Mouse (Mus musculus): ENCODE data around the gene Gm11172.

Gene Gm11172

DNA sequence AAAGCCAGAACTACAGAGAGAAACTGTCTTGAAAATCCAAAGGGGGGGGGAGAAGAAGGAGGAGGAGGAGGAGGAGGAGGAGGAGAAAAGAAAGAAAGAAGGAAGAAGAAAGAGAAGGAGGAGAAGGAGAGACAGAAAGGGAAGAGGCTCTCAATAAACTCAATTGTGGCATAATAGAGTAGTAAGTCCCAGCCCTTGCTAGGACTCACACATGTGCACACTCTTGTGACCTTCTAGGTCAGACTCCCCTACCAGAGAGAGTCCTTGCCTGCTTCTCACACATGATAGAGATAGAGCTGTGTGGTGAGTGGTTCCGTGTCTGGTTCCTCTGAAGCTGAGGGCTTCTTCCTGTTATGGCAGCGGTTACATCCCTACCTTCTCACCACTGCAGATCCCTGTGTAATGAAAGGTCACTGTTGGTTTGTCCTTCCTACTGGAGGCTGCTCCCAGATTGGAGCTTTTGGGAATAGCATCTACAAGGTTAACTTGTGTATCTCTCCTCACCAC is at the start of gene Gm11172:
TSS of gene Gm11172 (plus strand) at position 51 of the 507 bp plus-strand sequence.
- DNase-seq (ENCODE audit: low read depth): no peak

DNA sequence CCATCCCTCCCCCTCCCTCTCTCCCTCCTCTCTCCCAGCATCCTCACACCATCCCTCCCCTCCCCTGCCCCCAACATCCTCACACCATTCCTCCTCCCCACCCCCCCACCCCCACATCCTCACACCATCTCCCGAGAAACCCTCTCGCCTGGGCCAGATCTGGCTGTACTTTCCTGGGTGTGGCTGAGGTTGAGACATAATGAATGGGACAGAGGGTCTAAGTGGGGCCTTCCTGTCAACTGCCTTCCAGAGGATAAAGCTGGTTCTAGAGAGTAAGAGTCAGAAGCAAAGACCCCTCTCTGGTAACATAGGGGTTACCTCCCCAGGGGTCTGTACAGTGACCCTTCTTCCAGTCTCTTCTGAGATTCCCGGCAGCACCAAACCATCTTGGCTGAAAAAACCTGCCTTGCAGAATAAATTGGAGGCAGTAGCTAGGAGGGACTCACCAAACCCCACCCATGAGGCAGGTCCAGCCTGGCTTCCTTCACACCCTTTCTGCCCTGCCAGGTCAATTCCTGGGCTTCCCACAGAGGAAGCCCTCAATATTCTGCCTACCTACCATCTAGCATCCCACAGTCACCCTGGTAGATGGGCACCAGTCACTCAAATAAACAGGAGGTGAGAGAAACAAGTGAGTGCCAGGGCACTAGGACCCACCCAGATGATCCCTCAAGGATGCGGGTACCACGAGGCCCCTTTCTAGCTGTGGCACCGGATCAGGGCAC is 49.0 kb upstream of the Gm11172 start:
- DNase-seq (ENCODE audit: low read depth): no peak

DNA sequence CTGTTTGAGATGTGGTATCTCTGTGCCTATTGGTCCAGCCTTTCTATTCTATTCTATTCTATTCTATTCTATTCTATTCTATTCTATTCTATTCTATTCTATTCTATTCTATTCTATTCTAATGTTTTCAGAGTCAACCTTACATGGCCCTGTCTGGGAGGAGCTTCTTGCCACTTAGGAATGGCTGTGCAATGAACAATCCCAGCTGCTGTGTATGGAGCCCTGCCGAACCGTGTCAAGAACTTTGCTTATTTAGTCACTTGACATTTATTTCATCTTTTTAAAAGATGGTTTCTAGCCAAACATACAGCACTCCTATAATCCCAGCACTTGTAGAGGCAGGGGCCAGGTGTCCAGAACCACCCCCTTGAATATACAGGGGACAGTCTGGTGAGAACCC is 48.4 kb upstream of the Gm11172 start:
- no peak for DNase-seq (ENCODE audit: low read depth)

DNA sequence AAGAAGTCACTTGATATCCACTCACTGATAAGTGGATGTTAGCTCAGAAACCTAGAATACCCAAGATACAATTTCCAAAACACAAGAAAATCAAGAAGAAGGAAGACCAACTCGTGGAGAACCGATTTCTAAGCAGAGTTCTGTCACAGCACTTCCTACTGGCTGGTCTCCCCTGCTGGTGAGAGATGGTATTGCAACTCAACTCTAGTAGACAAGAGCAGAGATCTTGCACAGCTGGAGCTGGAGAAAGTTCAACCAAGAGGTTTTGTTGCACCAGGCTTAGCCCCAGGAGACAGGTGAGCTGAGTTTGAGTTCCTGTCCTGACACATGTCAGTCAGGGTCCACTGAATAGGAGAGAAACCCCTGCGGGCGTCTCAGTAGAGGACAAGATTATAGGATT is 45.6 kb upstream of the Gm11172 start:
- peak; percentile 74 for DNase-seq (ENCODE audit: low read depth)

DNA sequence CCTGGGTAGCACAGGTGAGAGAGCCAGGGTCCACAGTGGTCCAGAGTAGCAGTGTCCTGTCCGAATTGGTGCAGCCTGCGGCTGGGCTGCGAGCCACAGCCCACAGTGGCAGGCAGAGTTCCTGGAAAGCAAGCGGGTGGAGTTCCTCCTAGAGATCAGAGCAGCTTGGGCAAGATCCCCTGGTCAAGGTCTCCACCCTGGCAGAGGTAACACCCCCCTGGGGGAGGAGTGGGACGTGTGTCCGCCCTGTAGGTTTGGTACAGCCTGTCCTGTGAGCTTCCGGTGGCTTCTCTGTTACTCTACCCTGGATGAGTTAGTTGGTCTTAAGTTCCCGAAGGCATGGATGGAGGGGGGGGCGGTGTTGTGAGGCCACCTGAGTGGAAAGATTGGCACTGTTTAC is 43.9 kb upstream of the Gm11172 start:
- DNase-seq (ENCODE audit: low read depth): no peak

DNA sequence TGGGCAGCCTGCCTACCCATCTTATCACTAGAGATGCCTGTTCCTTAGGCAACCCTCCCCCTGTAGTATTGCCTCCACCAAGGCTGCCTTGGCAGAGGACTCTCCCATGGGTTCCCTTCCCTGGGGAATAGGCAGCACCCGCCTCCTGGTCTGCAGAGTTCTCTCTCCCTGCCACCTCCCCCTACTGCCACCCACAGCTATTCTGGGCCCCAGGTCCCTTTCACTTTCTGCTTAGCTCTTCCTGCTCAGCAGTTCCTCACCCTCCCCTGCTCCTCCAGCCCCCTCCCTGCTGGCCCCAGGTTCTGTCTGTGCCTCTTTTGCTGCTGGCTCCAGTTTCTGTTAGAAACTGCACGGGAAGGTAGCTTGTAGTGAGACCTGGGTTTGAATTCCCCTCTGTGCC is 43.1 kb upstream of the Gm11172 start:
- DNase-seq (ENCODE audit: low read depth): no peak

DNA sequence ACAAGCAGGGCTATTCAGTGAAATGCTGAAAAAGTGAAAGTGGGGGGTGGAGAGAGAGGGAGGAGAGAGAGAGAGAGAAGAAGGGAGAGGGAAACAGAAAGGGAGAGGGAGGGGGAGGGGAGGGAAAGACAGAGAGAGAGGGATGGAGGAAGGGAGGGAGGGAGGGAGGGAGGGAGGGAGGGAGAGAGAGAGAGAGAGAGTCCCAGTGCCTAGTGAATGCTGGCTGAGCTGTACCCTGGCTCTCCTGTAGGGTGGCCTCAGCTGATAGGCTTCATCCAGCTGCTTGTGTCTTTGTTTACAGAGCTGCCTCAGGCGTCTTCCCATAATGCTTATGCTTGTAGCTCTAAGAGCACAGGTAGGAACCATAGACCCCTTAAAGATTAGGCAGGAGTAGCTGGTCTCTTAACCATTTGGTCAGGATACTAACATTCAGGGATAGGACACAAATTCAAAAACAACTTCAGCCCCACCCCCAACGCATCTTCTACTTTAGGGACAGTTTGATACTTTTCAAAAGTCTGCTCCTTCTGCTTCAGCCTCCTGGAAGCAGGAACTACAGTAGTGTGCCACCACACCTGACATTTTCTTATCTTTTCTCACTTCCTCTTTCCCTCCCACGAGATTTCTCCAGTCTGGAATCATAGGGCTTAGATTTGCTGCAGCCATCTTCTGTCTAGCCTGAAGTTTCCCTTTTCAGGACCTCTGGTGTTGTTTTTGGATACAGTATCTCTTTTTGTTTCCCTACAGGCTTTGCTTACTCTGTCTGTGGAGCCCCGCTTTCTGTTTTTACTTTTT is 42.0 kb upstream of the Gm11172 start:
- DNase-seq (ENCODE audit: low read depth): no peak

DNA sequence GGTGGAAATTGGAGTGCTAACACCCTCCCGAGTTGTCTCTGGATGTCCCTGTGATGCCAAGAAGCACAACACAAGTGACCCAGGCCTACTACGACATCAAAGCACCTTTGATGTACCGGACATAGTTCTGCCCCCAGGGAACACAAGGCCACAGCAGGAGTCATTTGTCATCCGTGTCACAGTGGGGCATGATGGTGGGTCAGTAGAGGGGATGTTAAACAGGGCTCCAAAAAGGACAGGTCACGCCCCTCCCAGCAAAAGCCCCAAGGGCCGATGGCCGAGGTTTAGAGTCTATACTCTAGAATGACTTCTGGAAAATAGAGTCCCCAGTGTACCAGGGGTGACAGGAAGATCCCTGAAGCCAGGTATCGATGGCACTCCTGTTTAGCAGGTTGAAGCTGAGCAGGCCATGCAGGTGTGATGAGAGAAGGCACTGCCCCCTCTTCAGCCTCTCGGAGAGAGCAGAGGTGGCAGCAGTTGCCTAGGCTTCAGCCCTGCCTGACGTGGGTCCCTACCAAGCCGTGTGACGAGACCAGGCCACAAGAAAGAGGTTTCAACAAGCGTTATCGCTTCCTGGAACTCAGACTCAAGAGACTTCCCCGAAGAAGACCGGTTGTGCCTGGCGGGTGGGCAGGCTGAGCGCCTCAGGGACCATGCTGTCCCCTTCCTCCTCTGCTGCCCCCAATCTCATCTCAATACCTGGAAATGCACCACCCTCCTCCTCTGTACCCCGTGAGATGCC is 40.8 kb upstream of the Gm11172 start:
- DNase-seq (ENCODE audit: low read depth): no peak

DNA sequence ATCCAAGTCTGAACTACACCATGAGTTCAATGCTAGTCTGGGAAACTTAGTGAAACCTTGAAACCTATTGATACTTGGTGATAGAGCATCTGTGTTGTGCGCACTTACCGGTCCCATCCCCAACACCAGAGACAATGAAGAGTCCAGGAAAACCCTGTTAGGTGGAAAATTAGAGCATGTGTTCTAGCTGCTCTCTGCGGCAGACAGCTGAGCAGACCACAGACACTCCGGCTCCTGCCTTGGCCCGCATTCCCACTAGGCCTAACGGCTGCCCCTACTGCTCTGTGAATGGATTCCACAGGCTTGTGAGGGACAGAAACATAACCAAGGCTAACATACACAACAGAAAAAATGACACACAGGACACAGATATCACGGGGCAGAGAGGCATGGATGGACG is 39.2 kb upstream of the Gm11172 start:
- DNase-seq (ENCODE audit: low read depth): no peak

DNA sequence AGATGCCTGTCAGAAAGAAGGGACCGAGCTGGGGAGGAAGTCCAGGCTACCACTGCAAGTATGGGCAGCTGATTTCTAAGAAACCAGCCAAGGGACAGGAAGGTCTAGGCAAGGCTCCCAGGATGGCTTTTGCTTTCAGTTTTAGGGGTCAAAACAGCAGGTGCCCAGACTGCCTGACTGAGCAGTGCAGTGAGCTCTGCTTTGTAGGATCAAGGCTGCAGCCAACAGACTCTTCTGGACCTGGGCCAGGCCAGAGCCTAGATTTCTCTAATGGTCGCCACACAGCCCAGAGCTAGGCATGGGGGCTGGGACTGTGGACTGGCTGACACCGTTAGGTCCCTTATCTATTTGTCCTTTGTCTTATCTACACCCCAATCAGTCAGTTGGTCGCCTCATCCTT is 38.0 kb upstream of the Gm11172 start:
- no peak for DNase-seq (ENCODE audit: low read depth)

DNA sequence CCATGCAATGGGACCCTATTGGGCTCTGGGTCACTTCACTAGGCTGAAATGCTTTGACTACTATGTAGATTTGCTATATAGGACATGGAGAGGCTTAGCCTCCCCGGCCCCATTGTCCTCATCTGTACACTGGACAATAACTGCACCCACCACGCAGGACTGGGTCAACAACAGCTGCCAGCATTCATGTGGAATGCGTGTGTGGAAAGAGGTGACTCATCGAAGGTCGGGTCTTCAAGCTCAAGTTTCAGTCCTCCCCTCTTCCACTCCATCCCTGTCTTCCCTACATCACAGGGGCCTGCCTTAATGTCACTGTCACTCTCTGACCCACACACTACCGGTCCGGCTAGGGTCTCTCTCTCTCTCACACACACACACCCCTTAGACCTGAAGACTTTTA is 36.4 kb upstream of the Gm11172 start:
- no peak for DNase-seq (ENCODE audit: low read depth)

DNA sequence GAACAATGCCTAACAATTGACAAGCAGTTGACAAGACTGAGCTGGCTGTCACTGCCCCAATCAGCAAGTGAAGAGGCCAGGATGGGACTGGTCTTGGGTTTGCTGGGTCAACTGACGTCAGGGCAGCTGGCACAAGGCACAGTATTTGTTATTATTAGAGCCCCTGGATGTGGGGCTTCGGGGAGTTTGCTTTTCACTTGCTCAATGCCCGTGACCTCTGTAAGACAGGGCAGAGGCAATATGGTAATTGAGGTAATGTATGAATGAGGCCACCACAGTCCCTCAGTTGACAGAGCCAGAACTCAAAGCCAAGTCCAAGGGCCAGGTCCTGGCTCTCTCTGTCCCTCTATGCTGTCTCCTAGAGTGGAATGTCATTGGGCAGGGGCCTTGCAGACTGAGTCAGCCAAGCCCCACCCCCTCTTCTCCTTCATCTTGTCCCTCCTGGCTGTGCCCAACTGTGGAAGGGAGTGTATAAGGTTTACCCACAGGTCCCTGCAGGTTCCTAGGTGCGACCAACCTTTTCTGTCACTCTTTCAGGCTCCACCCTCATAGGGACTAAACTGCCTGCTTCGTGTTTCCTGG is 35.0 kb upstream of the Gm11172 start:
- DNase-seq (ENCODE audit: low read depth): no peak

DNA sequence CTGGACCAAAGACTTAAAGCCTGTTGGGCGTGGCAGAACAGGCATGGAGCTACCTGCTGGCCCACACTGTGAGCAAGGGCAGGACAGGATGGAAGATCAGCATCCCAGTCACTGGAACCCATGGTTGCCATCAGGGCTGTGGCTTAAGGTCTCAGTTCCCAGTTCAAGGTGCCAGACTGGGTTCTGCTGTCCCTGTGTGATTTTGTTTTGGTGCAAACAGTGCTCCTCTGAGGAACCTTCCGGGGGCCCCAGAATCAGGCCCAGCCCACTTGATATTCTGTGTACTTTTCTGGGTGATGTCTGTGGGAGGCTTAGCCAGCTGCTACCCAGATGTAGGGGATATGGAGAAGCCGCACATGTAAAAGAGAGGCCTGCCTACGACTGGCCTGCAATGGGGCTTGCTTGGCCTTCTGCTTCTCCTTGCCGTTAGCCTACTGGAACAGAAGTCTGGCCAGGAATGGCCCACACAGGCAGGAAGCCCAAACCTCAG is 32.0 kb upstream of the Gm11172 start:
- DNase-seq (ENCODE audit: low read depth): no peak

DNA sequence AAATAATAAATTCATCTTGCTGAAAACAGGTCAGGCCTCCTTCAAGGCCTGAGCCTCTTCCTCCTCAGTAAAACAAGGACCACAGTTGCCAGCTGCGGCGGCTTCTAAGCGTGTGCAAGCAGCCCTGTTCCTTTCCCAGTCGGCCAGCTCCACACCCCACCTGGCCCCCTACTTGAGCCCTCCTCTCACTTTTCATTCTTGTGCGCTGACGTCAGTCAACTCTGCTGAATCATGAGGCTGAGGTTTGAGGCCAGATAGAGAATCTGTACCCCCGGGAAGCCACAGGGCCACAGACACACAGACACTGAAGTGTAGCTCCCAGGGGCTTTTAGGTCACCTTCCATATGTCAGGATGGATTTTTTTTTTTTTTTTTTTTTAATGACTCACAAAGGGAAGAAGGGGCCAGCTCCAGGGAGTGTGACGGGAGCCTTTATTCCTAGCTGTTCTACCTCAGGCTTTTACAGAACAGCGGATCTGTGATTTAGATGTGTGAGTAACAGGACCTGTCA is 30.8 kb upstream of the Gm11172 start:
- no peak for DNase-seq (ENCODE audit: low read depth)

DNA sequence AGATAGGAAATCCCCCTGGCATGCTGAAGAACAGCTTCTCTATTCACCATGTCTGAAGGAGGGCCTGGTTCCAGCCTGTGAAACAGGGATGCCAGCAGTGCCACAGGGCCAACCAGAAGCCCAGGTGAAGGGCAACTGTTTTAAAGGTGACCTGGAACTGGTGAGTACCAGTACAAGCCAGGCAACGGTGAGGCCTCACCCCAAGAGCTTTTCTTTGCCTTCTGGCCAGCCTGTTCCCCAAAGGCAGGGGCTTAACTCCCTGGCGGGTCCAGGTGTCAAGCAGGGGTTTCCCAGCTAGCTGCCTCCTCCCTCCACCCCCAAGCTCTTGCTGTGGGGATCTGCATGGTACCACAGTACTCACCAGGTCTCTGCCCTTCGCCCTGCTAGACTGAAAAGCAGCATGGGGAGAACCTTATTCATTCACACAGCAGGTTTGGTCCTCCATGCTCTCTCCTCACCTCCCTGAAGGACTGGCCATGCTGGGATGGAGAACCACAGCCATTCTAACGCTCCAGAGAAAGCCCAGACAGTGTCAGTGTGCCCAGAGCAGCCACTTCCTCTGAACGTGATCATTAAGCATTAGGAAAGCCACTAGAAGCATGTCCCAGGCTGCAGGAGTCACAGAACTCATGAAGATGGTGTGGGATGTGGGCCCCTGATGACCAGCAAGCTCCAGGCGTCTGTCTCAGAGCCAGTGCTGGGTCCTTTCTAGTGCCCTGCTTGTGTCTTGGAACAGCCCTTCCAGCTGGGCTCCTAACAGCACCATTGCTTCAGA is 30.2 kb upstream of the Gm11172 start:
- DNase-seq (ENCODE audit: low read depth): no peak

DNA sequence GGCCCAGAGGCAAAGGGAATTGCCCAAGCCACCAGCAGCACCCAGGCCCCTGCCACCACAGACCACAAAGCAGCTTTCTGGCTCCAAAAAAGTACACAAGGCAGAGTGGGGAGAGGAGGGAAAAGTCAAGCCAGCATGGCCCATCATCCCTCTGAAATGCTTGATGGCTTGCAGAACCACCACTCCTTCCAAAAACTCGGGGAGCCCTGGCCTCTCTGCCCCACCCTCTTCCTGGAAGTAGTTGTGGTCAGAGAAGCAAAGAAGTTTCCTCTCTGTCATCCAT is 29.6 kb upstream of the Gm11172 start:
- no peak for DNase-seq (ENCODE audit: low read depth)

DNA sequence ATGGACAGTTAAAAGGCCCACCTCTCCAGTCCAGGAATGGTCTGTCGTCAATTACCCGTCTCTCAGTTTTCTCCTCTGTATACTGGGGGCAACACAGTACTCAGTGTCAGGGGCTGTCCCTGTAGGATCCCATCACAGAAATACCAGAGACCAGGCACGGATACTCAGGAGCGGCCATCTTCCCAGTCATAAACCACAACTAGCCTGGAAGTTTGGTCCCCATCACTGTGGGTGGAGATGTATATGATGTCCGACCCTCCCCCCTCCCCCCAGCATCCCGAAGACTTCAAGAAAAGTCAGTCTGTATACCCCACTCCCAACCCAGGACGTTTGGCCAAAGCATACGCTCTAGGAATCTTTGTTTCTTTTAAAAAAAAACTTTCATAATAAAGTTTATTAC is 29.3 kb upstream of the Gm11172 start:
- DNase-seq (ENCODE audit: low read depth): no peak

DNA sequence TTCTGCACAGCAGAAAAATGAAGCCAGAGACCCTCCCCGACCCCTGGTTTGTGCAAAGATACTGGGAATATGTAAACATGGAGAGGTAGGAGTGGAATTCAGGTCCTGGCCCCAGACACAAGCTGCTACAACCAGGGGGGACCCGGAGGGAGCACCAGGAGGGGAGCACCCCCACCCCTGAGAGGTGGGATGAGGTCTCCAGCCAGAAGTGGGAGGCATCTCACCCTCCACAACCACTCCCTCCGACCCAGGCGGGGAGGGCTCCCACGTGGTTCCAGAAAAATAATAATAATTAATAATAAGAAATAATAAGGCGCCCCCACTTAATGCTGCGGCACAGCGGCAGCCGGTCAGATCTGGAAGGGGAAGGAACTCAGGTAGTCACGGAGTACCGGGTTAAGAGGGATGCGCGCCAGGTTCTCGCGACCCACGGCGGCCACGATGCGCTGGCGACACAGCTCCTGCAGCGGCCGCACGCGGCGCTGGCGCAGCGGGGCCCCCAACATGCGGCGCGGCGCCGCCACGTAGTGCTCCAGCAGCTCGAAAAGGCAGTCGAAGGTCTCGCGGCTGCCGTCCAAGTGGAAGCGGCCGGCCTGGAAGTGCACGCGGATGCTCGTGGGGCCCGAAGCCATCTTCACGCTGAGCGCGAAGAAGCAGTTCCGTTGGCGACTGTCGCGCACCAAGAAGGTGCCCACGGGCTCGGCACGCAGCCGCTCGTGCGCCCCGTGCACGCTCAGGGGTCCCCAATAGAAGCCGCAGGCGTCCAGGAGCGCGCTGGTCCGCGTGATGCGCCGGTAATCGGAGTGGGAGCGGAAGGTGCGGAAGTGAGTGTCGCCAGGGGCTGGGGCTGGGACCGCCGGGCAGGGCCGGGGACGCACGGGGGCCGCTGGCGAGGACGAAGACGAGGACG is 28.6 kb upstream of the Gm11172 start:
- DNase-seq (ENCODE audit: low read depth): no peak

DNA sequence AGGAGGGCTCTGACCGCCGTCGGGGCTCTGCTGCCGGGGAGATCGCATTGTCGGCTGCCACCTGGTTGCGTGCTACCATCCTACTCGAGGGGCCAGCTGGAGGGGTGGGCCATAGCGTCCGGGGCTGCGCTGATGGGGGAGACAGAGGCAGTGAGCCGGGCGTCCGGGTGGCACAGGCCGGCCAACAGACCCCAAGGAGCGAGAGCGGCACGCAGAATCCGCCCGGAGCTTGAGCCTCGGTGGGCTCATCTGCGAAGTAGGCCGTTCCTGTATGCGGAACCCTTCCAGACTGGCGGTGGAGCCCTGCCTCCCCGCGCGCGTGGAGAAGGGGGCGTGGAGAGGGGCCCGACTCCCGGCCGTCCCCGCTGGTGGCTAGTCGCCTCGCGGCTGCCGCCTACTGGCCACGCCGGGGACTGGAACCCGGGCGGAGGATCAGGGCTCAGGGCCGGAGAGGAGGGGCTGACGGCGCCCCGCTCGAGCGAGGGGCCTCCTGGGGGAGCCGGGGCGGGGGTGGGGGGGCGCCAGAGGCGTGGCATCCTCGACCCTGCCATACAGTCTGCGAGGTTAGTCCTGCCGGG is 27.8 kb upstream of the Gm11172 start:
- peak; percentile 77 for DNase-seq (ENCODE audit: low read depth)

Measured in c-Kit-positive CD71-negative TER-119-negative erythroid progenitor cells, embryonic 14.5 days (primary cell).